Mouse (Mus musculus): ENCODE data around the gene Vwa8.

- TF ChIP-seq CTCF (IDR thresholded peaks at IDR 0.05; ENCODE audit: insufficient read depth, low read depth, low read length), result no peak
- no peak for TF ChIP-seq POLR2A (IDR thresholded peaks at IDR 0.05; ENCODE audit: insufficient read depth, low read depth, low read length)
These were observed 138.7 kb downstream of the Vwa8 start for GRCm38 (mm10) chr14:78987543-78987942.

All from olfactory bulb, adult 2 months (tissue).